Mouse (Mus musculus) thymus, adult 18-20 months (tissue): ENCODE measurements around the gene Dnajc4.

Experiments used
- DNase-seq, 2 experiments: peaks; one replicate each; pipeline ENCODE4 v3.0.0; 2022; ENCODE audit warnings: mixed read lengths in 2 of 2

Dnajc4 gene

DNA sequence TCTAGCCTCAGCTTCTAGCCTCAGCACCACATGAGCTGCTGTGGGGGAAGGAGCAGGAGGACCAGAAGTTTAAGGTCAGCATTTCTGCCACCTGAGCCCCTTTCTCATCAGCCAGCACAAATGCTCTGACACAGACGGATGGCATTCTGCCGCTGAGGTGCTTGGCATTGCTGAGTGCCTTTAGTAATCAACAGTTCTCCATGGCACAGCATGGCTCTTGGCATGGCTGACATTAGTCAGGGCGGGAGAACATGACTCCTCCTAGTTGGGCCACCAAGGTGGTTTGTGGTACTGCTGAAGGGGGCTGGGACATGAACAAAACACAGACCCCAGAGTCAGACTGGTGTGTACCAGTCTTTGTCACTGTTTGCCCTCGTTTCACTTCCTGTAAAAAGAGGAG, 44.2 kb downstream of the Dnajc4 start:
- DNase-seq = no peak

DNA sequence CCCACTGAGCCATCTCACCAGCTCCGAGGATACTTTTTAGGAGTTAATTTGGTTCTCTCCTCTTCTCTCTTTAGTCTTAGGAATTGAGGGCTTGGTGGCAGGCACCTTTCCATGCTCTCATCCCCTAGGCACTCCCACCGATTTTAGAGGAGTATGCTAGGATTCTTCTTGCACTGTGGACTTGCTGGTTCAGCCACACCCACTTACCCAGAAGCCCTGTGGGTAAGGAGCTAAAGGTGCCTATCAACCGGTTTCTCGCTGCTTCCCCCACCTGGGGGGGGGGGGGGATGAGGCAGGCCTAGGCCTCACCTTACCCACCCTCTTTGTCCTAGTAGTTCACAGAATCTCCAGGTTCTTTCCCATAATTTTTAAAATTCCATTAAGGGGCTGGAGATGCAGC, 44.6 kb downstream of the Dnajc4 start:
- no peak for DNase-seq

DNA sequence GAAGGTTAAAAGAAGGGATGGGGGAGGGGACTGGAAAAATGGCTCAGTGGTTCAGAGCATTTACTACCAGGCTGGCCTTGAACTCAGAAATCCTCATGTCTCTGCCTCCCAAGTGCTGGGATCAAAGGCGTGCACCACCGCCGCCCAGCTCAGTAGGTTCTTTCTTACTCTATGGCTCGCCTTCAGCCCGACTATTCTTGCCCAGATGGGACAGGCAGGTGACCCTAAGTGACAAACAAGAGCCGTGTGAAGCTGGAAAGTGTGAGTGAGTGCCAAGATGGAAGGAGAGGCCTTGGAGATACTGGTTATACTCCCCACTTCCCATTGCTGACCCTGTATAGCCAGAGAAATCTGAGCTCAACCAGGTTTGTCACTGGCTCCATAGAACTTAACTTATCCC, 48.7 kb downstream of the Dnajc4 start:
- DNase-seq = peak in 1 of 2 experiments; percentile 8

DNA sequence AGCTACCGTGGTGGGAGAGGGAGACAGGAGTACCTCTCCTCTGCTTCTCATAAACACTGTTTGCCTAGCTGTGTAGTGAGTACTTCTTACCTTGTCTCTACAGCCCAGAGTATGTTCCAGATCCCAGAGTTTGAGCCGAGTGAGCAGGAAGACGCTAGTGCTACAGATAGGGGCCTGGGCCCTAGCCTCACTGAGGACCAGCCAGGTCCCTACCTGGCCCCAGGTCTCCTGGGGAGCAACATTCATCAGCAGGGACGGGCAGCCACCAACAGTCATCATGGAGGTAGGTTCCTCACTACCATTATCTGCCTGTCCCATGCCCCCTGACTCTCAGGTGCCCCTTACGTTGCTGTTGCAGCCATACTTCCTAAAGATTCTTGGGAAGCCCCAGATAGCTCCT, 49.6 kb downstream of the Dnajc4 start:
- DNase-seq = peak in 1 of 2 experiments; percentile 24

DNA sequence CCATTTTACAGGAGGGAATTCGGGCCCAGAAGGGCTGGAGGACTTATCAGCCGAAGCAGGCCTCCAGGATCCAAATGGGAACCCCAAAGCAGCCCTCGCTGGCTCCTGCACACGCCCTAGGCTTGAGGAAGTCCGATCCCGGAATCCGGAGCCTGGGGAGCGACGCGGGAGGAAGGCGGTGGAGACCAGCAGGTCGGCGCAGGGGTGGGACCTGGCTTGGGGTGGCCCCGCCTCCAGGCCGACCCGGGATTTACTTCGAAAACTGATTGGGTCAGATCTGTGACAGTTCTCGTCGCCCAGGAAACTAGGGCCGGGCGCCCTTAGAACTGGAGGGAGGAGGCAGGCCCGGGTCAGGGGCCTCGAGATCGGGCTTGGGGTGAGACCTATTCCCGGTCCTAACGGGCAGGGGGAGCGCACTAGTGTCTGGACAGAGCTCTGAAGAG, 50.1 kb downstream of the Dnajc4 start, which contains the start of gene Gpr137:
Gene Gpr137 (minus strand): TSS at position 232 of the 443 bp plus-strand sequence.
- DNase-seq = peak; percentile 95 to 96

DNA sequence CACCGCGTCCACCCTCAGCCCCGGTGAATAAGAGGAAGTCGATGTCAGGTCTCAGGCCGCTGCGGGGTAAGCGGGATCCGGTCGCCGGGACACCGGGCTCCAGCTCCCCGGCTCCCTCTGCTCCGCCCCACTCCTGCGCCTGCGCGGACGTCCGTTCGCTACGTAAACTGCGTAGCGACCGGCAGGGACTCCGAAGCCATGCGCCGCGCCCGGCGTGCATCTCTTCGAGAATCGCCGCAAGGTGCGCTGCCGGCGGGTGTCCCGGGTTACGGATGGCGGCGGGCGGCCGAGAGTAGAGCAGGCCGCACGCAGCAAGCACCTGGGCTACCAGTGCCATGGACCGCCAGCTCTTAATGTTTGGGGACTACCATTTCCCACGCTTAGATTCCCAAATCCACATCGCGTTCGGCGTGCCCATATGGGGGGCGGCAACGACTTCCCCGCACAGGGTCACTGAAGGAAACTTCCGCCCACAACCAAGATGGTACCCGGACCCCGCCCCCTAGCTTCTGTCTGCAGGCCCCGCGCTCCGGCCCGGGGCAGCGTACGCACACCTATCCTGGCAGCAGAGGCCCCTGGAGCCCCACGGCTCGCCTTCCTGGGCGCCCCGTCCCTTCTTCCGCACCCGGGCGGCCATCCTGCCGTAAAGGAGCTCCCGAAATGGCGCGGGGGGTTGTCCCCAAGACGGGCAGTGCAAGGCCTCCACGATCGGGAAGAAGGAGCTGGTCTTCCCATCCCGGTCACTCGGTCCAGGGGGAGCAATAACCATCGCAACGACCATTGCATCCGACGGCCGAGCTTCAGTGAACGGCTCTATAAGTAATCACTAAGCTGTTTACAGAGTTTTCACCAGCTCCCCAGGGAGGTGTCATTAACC, 50.8 kb downstream of the Dnajc4 start, which contains the start of gene Bad:
Gene Bad (plus strand): TSS at position 490 of the 877 bp plus-strand sequence.
- DNase-seq = peak; percentile 86 to 88

DNA sequence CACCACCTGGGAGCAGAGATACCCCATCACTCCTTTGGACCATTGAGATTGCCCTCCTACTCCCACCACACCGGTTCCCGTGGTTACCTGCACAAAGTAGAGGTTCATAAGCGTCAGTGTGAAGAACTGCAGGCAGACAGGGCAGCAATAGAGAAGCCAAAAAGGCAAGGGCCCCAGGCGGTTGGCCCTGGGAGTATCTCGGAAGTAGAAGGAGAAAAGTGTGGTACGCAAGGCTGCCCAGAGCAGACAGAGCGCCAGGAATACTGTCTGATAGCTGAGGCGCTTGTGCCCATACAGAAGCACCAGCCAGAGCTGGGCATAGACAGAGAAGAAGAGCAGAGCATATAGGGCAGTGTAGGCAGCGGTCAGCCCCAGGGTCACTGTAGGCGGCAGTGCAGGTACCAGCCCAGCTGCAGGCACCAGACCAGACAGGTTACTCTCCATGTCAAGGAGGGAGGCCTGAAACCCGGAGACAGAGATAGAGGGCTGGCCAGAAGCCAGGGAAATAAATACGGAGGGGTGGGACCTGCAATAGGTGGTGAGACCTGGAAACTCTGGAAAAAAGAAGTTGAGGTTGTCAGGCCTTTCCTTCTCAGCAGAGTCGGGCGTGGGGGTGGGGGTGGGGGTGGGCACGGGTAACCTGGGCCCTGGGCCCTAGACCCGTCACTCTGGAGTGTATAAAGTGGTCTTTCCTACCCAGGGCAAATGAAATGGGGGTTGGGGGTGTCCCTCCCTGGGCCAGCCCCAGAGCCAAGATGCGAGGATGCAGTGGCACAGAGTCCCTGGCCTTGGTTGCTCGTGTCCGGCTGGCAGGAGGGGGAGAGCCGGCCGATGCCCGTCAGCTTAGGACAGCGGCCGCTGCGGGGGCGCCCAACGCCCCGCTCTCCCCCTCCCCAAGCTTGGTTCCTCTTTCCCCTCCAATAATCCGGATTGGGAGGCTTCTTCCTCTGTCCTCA, 51.7 kb downstream of the Dnajc4 start:
- peak in 1 of 2 experiments; percentile 45 for DNase-seq

DNA sequence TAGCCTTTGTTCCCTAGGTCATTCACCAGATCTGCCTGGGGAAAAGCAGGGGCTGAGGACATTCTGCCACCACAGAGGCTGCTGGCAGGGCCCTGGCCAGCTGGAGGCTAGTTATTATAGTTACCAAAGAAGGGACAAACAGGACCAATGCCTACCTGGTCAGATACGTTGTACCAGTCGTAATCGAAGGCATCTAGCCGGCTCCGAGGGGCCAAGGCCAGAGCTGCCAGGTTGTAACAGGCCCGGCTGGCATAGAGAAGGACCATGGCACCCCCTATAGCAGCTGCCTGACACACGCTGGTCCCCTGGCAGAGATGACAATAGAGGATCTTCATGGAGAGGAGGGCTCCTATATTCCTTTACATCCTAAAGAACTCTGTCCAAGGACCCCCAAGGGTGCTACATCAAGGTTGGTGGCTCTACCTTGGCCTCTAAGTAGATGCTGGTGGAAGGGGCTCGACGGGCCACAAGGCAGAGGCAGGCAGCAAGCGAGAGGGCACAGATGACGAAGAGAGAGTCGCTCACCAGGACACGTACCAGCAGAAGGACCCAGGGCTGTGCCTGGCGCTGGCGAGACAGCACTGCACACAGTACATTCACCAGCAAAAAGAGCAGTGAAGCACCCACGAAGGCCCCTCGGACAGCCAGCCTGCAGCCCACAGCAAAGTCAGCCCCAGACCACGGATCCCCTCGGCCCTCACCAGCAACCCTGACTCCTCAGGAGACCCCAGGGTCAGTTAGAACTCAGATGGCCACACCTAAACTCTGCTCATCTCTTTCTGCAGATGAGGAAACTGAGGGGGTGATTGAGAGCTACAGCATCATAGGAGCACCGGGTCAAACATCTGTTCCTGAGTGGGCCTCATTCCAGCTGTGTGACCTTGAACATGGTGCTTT, 53.0 kb downstream of the Dnajc4 start:
- no peak for DNase-seq
